Mouse (Mus musculus) telencephalon, adult 2 months (tissue): ENCODE measurements around the gene Nup37.

ENCODE experiments used
- DNase-seq: peaks from one replicate; pipeline ENCODE4 v3.0.0-alpha.2; 2011; ENCODE audit warnings: low read depth, low spot score

The Nup37 gene

GRCm38 (mm10) chr10:88146707-88147477 is at the start of gene Nup37, which contains the start of gene Parpbp:
TSS of gene Nup37 (plus strand) at chr10:88146992.
TSS of gene Parpbp (minus strand) at chr10:88146941.
- no peak for DNase-seq

DNA sequence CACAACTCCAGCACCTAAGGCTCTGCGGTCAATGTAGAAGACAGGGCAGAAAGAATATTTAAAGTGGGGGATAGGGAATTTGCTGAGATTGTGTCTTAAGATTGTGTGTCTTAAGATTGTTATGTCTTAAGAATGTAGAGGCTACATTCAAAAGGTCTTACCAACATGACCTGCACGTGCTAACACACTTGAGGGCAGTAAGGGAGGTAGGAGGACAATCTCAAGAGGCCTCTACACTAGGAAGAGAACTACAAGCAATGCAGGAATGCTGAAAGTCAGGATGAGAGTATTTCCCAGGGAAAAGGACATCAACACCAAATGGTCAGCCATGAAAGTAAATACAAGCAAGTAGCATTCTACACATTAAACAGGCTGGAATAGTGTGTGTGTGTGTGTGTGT is 40.6 kb upstream of the Nup37 start:
- DNase-seq, result no peak

DNA sequence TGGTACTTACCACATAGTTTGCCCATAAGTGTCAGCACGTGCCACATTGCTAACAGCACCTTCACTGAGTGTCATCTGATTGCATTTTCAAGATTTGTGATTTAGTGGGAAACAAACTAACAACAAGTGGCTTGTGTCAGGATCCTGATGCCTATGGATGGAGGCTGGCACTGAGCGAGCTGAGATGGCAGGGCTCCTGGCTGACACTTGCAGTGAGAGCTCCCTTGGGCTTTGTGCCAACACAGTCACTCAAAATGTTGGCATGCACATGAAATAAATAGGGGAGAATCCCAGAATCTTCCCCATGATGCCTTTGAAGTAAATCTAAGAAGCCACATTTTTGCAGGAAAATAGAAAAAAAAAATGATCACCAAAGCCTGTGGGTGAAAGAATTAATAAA is 33.5 kb upstream of the Nup37 start:
- no peak for DNase-seq

GRCm38 (mm10) chr10:88119721-88120120 is 27.1 kb upstream of the Nup37 start:
- DNase-seq, result no peak

GRCm38 (mm10) chr10:88135630-88136029 is 11.2 kb upstream of the Nup37 start:
- DNase-seq, result no peak

DNA sequence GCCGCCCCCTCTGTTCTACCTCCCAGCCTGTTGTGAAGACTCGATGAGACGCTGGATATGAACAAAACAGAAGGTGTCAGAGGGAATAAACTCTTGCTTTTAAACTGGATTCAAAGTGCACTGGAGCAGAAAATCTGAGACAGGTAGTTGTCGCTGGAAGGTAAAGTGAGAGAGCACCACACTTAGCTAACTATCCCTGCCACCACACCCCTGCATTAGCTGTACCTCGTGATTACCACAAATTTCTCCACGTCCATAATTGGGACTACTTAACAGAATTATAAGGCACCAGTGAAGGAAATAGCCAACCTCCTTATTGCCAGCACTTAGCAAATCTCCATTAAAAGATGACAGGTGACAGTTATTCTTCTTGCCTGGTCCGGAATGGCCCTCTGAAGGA is 605 bp upstream of the Nup37 start:
- DNase-seq, result no peak

- no peak for DNase-seq
Observed at GRCm38 (mm10) chr10:88150381-88150780, 3.6 kb downstream of the Nup37 start.

GRCm38 (mm10) chr10:88151658-88152057 is 4.9 kb downstream of the Nup37 start:
- DNase-seq, result no peak

DNA sequence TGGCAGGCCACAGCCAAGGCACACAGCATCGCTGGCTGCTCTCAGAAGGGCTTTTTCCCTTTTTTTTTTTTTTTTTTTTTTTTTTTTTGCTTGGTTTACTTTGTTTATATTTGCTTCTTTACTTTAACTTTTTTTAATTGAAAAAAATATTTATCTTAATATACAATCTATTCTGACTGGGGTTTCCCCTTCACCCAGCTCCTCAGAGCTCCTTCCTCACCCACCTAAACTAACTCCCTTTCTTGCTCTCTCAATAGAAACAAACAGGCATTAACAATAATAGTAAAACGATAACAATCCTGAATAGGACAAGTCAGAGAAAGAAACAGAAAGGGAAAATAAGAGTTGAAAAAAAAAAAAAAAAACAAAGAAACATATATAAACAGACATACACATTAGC is 15.3 kb downstream of the Nup37 start:
- DNase-seq, result no peak

GRCm38 (mm10) chr10:88162676-88163075 is 15.9 kb downstream of the Nup37 start:
- no peak for DNase-seq

DNA sequence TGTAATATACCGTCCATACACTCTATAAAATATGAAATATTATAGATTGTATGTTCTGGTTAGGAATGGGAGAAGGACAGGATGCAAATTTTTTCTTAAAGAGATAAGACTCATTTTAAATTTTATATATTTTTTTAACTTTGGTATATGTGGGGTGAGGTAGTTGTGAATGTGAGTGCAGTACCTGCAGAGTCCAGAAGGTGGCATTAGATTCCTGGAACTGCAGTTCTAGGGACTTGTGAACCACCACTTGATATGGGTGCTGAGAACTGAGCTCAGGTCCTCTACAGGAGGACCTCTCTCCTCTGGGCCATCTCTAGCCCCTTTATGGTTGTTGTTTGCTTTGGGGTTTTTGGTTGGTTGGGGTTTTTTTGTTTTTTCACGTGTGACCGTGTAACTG is 19.4 kb downstream of the Nup37 start:
- DNase-seq, result no peak

DNA sequence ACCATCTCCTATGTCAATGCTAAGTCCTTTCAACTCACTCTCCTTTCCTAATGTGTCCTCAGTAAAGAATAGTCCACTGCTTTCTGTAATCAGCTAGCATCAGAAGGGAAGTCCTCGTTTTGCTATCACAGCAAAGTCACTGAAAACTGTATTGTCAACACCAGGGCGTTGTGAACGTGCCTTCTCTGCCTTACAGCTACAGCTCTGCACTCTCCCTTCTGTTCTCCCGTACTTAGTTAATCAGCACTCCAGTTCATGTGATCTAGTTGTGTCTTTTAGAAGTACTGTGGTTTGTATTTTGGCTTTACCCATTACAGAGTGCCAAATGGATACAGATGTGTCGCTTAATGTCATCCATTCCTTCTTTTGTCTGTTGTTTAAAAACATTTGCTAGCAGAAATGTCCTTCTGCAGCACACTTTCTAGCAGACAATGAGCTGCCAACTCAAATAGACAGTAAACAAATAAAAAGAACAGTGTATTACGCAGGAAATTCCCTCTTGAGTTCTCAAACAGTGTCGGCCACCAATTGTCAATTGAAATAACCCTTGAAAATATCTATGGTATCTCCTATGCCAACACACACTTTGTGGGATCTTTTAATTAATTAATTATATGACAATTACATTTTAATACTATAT is 20.8 kb downstream of the Nup37 start:
- DNase-seq, result no peak

- DNase-seq, result no peak
Observed at GRCm38 (mm10) chr10:88200541-88200940, 53.7 kb downstream of the Nup37 start.

DNA sequence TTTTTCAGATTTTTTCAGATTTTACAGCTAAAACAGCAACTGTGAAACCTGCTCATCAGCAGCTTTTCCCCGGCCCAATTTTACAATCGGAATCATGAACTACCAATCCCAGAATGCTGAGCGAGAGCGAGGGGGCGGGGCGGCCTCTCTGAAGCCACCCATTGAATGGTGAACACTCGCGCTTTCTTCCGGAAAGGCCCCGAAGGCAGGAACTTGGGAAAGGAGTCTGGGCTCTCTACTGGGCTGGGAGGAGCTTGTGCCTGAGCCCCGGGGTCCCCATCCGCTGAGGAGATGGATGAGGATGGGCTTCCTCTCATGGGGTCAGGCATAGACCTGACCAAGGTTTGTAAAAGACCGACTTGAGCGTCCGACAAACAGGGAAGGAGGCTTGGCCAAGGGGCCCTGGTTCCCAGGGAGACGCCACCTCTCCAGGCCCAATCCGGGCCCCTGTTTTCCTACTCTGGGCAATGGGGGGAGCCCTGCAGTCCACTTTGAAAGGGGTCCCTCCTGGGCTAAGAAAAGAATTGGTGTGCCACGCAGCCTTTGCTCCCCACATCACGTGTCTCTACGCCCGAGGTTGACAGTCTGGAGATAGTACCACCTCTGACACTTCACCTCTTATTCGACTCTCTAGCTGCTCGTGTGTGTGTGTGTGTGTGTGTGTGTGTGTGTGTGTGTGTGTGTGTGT is 54.3 kb downstream of the Nup37 start, which contains the start of gene Washc3:
Gene Washc3, plus strand, starts transcription at position 143 of the 688 bp plus-strand sequence.
- peak; percentile 89 for DNase-seq

DNA sequence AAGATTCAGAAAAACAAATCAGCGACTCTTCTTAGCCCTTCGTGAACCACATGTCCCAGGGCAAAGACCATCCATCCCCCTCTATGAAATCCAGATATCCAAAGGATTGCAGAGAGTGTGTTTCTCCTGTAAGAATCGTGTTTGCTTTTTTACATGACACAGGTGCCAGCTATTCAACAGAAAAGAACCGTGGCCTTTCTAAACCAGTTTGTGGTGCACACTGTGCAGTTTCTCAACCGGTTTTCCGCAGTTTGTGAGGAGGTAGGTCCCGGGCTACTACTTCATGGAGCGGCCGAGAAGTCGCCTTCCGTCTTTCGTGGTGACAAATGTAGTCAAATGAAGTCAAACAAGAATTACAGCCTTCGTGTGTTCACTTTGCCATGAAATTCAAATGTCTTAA is 54.9 kb downstream of the Nup37 start:
- DNase-seq, result peak; percentile 6

- DNase-seq, result no peak
Observed at GRCm38 (mm10) chr10:88202581-88202980, 55.8 kb downstream of the Nup37 start.

DNA sequence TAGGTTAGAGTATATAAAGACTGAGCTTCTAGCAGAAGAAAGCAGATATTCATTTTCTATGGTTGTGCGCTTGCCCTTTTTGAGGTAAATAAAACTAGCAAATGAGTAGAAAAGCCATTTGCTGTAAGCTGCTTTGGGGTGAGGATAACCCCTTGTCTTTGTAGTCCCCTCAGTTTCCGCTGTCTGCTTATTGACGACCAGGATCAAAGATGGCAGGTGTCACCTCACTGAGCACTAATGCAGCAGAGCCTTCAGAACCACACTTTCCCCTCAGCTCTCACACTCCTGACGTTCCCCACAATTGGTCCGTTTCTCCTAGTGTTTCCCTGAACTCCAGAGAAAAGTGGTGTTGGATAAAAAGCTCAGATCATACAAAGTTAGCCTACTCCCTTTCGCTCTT is 56.4 kb downstream of the Nup37 start:
- DNase-seq, result no peak

- DNase-seq, result no peak
Observed at GRCm38 (mm10) chr10:88212644-88213043, 65.9 kb downstream of the Nup37 start.

- no peak for DNase-seq
Observed at GRCm38 (mm10) chr10:88214800-88215514, 68.2 kb downstream of the Nup37 start.

- no peak for DNase-seq
Observed at GRCm38 (mm10) chr10:88218161-88218560, 71.4 kb downstream of the Nup37 start.

DNA sequence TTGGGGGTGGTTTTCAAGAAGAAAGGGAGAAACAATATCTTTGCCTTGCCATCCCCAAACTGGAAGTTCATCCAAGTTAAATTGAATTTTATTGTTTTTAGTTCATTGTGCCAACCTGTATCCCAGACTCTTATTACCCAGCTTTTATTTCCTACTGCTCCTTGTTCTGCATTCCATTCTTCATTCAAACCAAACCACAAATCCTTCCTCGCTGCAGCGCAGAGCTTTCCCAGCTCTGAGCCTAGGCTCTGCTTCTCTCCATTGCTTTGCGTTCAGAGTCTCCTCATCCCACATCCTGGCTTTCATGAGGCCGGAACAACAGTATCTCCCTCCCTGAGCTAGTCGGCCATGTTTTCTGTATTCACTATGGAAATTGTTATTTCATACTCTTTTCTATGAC is 74.9 kb downstream of the Nup37 start:
- DNase-seq, result no peak

DNA sequence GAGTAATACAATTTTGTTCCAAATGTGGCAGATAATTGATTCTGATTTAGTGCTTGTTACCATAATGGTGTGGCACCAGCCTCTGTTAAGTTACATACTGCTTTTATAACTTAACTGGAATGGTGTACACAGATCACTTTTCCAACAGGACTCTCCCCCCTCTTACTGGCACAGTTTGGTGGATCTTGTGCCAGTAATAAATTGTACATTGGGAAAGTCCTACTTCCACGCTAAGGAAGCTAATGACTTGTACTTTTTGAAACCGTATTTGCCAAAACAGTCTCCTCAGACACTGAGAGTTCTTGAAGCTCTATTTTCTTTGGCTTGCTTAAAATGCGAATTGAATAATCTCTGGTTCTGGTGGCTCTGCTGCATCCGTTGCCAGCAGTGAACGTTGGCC is 78.6 kb downstream of the Nup37 start:
- DNase-seq, result no peak
